Mouse (Mus musculus) liver, postnatal 0 days (tissue): ENCODE results near the gene Pcnx.

Experiments
- CTCF ChIP-seq: sonication (generic); IDR thresholded peaks from 2 replicates; pipeline ENCODE4 v1.5.1; 2016; ENCODE audit warnings: antibody characterized with exemption, low read depth
- EP300 ChIP-seq: IDR thresholded peaks from 2 replicates; pipeline ENCODE4 v1.6.1; 2016; ENCODE audit warnings: antibody characterized with exemption, low read depth, mild to moderate bottlenecking

DNA sequence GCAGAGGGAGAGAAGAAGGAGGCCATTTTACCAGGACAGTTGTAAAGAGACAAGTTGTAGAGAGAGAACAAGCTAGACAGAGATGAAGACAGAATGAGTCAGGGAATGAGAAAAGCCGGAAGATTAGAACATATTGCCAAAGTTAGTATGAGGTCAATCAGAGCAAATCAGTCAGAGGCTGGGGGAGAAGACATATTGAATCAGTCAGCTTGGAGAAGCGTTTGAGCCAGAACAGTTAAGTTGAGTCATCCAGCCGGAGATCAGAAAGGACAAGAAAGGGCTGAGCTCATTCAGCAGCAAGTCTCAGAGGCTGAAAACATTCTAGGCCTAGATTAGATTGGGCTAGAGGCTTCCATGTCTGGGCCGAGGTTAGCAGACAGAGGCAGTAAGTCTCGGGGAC, 18.8 kb upstream of the Pcnx start:
- TF ChIP-seq CTCF, result no peak
- no peak for TF ChIP-seq EP300
